Mouse (Mus musculus): ENCODE data around the gene Micall2.

GRCm38 (mm10) chr5:139734016-139734415 lies 2.1 kb downstream of the Micall2 start:
- TF ChIP-seq CTCF (IDR thresholded peaks at IDR 0.05; ENCODE audit: extremely low read depth, insufficient read length, insufficient replicate concordance, low read depth, low read length): no peak
- TF ChIP-seq POLR2A (IDR thresholded peaks at IDR 0.05; ENCODE audit: low read depth, low read length): no peak
